Mouse (Mus musculus) neural tube, embryonic 15.5 days (tissue): ENCODE results near the gene Mrps11. TPM values are rescaled to one million over a fixed set of nuclear protein-coding genes. Genes with fewer than 3 reads are reported as not detected.
A peak's percentile ranks its signal among the peaks of the same experiment; 100 is the strongest.

Source experiments
- ATAC-seq: fragments of 200-750 bp; cut with Nextera tagmentation; 2 replicates; pipeline ENCODE4 v1.8.0; 2017; ENCODE audit warnings: mild to moderate bottlenecking, moderate TSS enrichment, moderate library complexity; ENCODE audit not compliant: low FRiP score
- H3K27ac ChIP-seq: fragments of 300-500 bp; sonication (generic); replicated peaks from 2 replicates; pipeline ENCODE4 v1.5.1; 2015; ENCODE audit warnings: mild to moderate bottlenecking, inconsistent platforms
- H3K27me3 ChIP-seq: fragments of 300-500 bp; sonication (generic); replicated peaks from 2 replicates; pipeline ENCODE4 v1.6.1; 2015; ENCODE audit warnings: inconsistent platforms
- H3K36me3 ChIP-seq: fragments of 300-500 bp; sonication (generic); 2 replicates; pipeline ENCODE4 v1.6.1; 2015; ENCODE audit warnings: inconsistent platforms
- H3K4me1 ChIP-seq: fragments of 300-500 bp; sonication (generic); 2 replicates; pipeline ENCODE4 v1.6.1; 2015; ENCODE audit warnings: inconsistent platforms
- H3K4me2 ChIP-seq: fragments of 300-500 bp; sonication (generic); 2 replicates; pipeline ENCODE4 v1.6.1; 2015; ENCODE audit warnings: inconsistent platforms, mild to moderate bottlenecking, moderate library complexity
- H3K4me3 ChIP-seq: fragments of 300-500 bp; sonication (generic); replicated peaks from 2 replicates; pipeline ENCODE4 v1.5.1; 2015; ENCODE audit warnings: mild to moderate bottlenecking, inconsistent platforms
- H3K9ac ChIP-seq: fragments of 300-500 bp; sonication (generic); replicated peaks from 2 replicates; pipeline ENCODE4 v1.6.1; 2015; ENCODE audit warnings: mild to moderate bottlenecking, inconsistent platforms
- H3K9me3 ChIP-seq: fragments of 300-500 bp; sonication (generic); replicated peaks from 2 replicates; pipeline ENCODE4 v1.6.1; 2016; ENCODE audit warnings: inconsistent platforms
- WGBS: fragments of 180-500 bp; shearing (Covaris S2); methylation state at CpG from one replicate; pipeline ENCODE4 v1.1.7; 2015; ENCODE audit warnings: mixed read lengths; 5-methylcytosine and 5-hydroxymethylcytosine counted together
- polyA plus RNA-seq: library from polyadenylated mRNA; unstranded; fragments of >200 nt; fragmentation: Nextera tagmentation; extraction: Ambion mirVana; gene quantifications from 2 replicates; pipeline ENCODE4 v1.2.1, GENCODE M21; 2015

Gene Mrps11
- polyA plus RNA-seq, 1 experiment from 2014 or later: 74.5 TPM

- Histone ChIP-seq H3K36me3 (no peaks in the 10 kb centered on the region), H3K27ac (no peak overlapping the region), H3K4me1 (peaks cover 3% of the 10 kb centered on the region), H3K9ac (no peak overlapping the region), H3K4me2 (peak overlapping the region; percentile 42), H3K27me3 (0 out of 2 replicates have a peak, but pooled peaks cover 3% of the 10 kb centered on the region), H3K4me3 (no peak overlapping the region), H3K9me3 (no peaks in the 10 kb centered on the region)
- WGBS: 23% methylated on average over 18 of the region's 18 CpGs
- peak; percentile 79 for ATAC-seq
These were observed 16.8 kb upstream of the Mrps11 start for GRCm38 (mm10) chr7:78766019-78766683.

- Histone ChIP-seq H3K4me3 (no peak overlapping the region), H3K36me3 (peaks cover 6% of the 10 kb centered on the region), H3K9me3 (no peaks in the 10 kb centered on the region), H3K4me1 (peaks cover 3% of the 10 kb centered on the region), H3K27me3 (0 out of 2 replicates have a peak, but pooled peaks cover 3% of the 10 kb centered on the region), H3K27ac (no peak overlapping the region), H3K4me2 (no peak overlapping the region), H3K9ac (no peak overlapping the region)
- ATAC-seq: no peak
- WGBS: 83% methylated on average over 12 of the region's 12 CpGs
These were observed 14.9 kb upstream of the Mrps11 start for GRCm38 (mm10) chr7:78767929-78768531.

DNA sequence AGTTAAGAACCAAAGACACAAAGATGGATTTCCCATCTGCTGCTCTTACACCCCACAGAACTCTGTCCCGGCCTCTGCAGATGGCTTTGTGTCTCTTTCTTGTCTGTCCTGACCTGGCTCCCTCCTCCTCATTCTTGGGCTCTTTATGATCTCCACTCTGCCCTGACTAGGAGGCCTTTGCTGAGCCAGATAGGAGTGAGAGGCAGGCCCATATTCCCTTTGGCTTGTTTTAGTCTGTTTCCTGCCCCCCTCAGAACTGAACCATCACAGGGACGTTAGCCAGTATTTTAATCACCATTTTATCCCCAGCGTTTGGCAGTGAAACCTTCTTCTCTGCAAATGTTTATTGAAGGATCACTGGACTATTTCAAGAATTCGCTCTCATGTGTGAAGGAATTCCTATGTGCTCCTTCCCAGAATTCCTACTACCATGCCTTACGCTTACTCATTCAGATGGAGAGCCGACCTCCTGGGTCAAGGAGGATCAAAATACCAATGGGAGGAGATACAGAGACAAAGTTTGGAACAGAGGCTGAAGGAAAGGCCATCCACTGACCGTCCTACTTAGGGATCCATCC, 13.8 kb upstream of the Mrps11 start:
- WGBS: 72% methylated on average over 7 of the region's 7 CpGs
- H3K9me3 ChIP-seq: no peaks in the 10 kb centered on the region
- H3K27me3 ChIP-seq: 0 out of 2 replicates have a peak, but pooled peaks cover 3% of the 10 kb centered on the region
- peaks cover 3% of the 10 kb centered on the region for H3K4me1 ChIP-seq
- H3K27ac ChIP-seq: no peak overlapping the region
- peaks cover 18% of the 10 kb centered on the region for H3K36me3 ChIP-seq
- no peak for ATAC-seq
- no peak overlapping the region for H3K4me3 ChIP-seq
- H3K4me2 ChIP-seq: no peak overlapping the region
- no peak overlapping the region for H3K9ac ChIP-seq

DNA sequence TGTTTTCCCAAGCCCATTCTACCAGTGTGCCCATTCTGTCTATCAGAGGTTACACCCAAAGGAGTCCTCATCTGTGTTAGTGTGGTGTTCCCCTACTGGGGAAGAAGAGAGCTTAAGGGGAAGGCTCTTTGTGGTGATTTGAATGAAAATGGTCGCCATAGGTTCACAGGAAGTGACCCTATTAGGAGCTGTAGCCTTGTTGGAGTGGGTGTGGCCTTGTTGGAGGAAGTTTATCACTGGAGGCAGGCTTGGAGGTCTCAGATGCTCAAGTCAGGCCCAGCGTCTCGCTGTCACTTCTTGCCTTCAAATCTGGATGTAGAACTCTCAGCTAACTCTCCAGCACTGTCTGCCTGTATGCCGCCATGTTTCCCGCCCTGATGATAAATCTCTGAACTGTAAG, 12.0 kb upstream of the Mrps11 start:
- 0 out of 2 replicates have a peak, but pooled peaks cover 3% of the 10 kb centered on the region for H3K27me3 ChIP-seq
- no peak overlapping the region for H3K27ac ChIP-seq
- no peak overlapping the region for H3K4me2 ChIP-seq
- no peaks in the 10 kb centered on the region for H3K9me3 ChIP-seq
- no peak for ATAC-seq
- WGBS: 84% methylated on average over 5 of the region's 5 CpGs
- peaks cover 35% of the 10 kb centered on the region for H3K36me3 ChIP-seq
- no peak overlapping the region for H3K9ac ChIP-seq
- H3K4me3 ChIP-seq: no peak overlapping the region
- H3K4me1 ChIP-seq: peaks cover 3% of the 10 kb centered on the region

DNA sequence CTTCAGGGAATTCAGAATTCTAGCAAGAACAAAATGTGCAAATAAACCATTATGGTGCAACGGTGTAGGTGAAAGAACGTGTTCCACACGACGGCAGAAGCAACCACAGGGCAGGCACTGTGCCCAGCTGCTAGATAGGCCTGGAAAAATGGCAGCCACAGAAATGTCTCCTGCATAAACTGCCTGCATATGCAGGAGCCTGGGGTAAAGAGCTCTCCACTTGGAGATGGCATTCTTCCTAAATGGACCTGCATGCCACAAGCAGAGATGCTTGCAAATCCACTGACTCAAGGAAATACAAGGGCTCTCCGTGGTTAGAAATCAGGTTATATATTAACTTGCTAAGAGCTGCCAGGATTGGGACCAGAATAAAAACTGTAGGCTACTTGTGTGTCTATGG, 4.2 kb upstream of the Mrps11 start:
- H3K27ac ChIP-seq: no peak overlapping the region
- H3K9me3 ChIP-seq: no peaks in the 10 kb centered on the region
- ATAC-seq: no peak
- no peak overlapping the region for H3K4me2 ChIP-seq
- H3K9ac ChIP-seq: no peak overlapping the region
- H3K4me1 ChIP-seq: peaks cover 16% of the 10 kb centered on the region
- H3K4me3 ChIP-seq: no peak overlapping the region
- no peaks in the 10 kb centered on the region for H3K27me3 ChIP-seq
- WGBS: 91% methylated on average over 5 of the region's 5 CpGs
- peaks cover 64% of the 10 kb centered on the region for H3K36me3 ChIP-seq

DNA sequence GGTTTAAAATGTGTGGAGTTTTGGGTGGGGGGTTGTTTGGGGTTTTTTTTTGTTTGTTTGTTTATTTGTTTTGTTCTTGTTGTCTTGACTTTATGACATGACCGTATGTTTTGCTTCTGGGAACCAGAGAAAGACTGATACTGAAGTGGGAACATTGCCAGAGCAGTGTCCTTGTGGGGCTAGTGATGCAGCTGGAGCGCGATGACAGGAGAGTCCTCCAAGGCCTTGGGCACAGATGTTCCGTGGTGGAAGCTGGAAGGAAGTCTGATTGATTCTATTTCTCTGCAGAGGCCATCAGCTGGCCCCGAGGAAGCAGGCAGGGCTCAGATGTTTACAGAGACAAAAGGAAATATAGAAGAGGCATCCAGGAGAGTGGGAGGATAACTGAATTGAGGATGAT, 3.0 kb downstream of the Mrps11 start:
- Histone ChIP-seq H3K4me3 (no peak overlapping the region), H3K27me3 (no peaks in the 10 kb centered on the region), H3K27ac (no peak overlapping the region), H3K4me2 (no peak overlapping the region), H3K9ac (no peak overlapping the region), H3K9me3 (no peaks in the 10 kb centered on the region), H3K4me1 (peaks cover 39% of the 10 kb centered on the region), H3K36me3 (peaks cover 22% of the 10 kb centered on the region)
- 50% methylated on average over 5 of the region's 5 CpGs for WGBS
- no peak for ATAC-seq

GRCm38 (mm10) chr7:78787793-78788380, 5.0 kb downstream of the Mrps11 start:
- Histone ChIP-seq H3K27me3 (no peaks in the 10 kb centered on the region), H3K27ac (no peak overlapping the region), H3K4me2 (no peak overlapping the region), H3K4me1 (peaks cover 29% of the 10 kb centered on the region), H3K9me3 (no peaks in the 10 kb centered on the region), H3K36me3 (peaks cover 23% of the 10 kb centered on the region), H3K4me3 (no peak overlapping the region), H3K9ac (no peak overlapping the region)
- 93% methylated on average over 12 of the region's 12 CpGs for WGBS
- ATAC-seq: no peak

DNA sequence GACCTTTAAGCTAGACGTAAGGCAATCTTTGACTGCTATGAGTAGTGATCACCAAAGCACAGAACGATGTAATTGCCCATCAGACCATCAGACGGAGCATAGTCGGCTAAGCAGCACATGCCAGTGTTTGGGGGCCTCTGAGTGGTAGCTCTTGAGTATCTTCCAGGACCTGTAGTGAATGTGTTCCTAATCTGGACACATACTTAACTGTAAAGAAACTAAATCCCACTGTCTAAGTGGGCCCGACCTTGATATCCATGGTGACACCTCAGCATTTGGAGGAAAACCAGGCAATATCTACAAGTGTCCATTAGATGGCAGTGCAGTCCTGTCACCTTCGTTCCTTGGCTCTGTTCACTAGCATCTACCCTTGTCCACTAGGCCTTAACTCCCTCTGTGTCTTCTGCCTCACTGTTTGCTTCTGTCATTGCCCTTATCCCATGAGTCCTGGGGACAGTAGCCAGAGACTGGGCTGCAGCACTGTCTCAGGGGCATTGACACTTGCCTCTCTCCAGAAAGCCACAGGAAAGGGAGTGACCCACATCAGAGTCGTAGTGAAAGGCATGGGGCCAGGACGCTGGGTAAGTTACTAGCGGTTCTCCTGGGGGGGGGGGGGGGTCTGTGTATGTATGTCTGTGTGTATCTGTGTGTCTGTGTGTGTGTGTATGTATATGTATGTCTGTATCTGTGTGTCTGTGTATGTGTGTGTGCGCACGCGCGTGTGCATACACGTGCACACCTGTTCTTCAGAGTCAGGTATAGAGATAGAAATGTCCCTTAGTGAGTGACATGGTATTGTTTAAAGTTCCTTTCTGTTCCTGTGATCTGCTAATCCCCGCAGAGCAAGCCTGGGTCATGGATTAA, 8.7 kb downstream of the Mrps11 start:
- Histone ChIP-seq H3K9me3 (no peaks in the 10 kb centered on the region; the same call in 1 of the 2 replicates), H3K4me1 (0 out of 2 replicates have a peak, but pooled peaks cover 2% of the 10 kb centered on the region), H3K4me2 (no peak overlapping the region), H3K9ac (no peak overlapping the region), H3K27me3 (no peaks in the 10 kb centered on the region), H3K4me3 (no peak overlapping the region), H3K27ac (no peak overlapping the region), H3K36me3 (peaks cover 28% of the 10 kb centered on the region)
- peak; percentile 79 for ATAC-seq
- WGBS: 85% methylated on average over 15 of the region's 15 CpGs

DNA sequence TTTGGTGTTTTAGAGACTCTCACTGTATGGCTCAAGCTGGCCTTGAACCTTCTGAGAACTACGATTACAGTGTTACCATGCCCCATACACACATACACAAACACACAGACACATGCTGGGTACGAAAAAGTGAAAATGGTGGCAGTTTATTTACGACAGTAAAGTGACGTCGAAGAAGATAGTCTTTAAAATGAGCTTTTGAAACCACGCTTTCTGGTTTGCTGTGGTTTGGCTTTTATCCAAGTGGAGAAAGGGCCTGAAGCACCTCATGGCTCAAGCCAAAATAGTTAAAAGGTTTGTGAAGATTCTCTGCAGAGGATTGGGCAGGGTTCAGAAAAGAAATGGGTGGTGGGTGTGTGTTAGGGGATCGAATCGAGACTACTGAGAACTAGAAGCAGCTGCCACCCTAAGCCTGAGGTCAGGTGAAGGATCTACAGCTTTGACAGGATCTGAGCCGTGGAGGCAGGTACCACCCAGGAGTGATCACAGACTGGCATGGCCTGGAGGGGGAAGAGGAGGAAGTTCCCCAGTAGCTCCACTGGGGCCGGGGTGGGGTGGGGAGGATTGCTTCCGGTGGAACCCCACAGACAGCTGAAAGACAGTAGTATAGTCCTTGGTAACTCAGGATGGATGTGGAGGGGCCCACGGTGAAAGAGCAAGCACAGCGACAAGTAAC, 11.1 kb downstream of the Mrps11 start:
- Histone ChIP-seq H3K9ac (no peak overlapping the region), H3K4me1 (peaks cover 10% of the 10 kb centered on the region; the same call in 1 of the 2 replicates), H3K27ac (no peak overlapping the region), H3K36me3 (peaks cover 22% of the 10 kb centered on the region), H3K27me3 (no peaks in the 10 kb centered on the region), H3K4me3 (no peak overlapping the region), H3K4me2 (no peak overlapping the region), H3K9me3 (no peaks in the 10 kb centered on the region; the same call in 1 of the 2 replicates)
- ATAC-seq: no peak
- WGBS: 90% methylated on average over 13 of the region's 13 CpGs

DNA sequence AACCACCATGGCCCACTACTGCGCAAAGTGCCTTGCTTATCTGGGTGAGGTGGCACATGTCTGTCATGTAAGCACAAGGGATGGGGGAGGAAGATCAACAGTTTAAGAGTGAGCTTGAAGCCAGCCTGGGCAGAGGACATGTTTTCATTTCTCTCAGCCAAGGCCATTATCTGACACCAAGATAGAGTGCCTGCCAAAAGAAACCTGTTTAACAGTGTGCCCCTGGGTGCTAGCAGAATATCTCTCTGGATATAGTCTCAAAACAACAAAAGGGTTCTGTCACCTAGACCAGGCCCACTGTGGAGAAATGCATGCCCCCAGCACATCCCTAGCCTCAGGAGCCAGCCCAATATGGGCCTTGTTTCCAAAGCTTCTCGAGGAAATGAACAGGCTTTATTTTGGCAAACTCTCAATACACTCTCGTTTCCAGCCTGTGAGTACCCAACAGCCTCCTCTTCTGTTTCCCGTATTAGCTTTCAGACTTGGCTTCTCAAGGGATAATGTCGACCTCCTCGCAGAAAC, 11.7 kb downstream of the Mrps11 start:
- Histone ChIP-seq H3K9me3 (no peaks in the 10 kb centered on the region; the same call in 1 of the 2 replicates), H3K27me3 (no peaks in the 10 kb centered on the region), H3K36me3 (peaks cover 16% of the 10 kb centered on the region), H3K4me2 (no peak overlapping the region), H3K9ac (no peak overlapping the region), H3K27ac (no peak overlapping the region), H3K4me3 (no peak overlapping the region), H3K4me1 (peaks cover 10% of the 10 kb centered on the region; the same call in 1 of the 2 replicates)
- WGBS: 71% methylated on average over 6 of the region's 6 CpGs
- ATAC-seq: no peak
